Mouse (Mus musculus): Measurements from ENCODE around the gene Eif2b3. TPM values are rescaled to one million over a fixed set of nuclear protein-coding genes. Genes with fewer than 3 reads are reported as not detected.

Eif2b3 gene
- polyA plus RNA-seq, 1 experiment from 2014 or later: 25.5 TPM

DNA sequence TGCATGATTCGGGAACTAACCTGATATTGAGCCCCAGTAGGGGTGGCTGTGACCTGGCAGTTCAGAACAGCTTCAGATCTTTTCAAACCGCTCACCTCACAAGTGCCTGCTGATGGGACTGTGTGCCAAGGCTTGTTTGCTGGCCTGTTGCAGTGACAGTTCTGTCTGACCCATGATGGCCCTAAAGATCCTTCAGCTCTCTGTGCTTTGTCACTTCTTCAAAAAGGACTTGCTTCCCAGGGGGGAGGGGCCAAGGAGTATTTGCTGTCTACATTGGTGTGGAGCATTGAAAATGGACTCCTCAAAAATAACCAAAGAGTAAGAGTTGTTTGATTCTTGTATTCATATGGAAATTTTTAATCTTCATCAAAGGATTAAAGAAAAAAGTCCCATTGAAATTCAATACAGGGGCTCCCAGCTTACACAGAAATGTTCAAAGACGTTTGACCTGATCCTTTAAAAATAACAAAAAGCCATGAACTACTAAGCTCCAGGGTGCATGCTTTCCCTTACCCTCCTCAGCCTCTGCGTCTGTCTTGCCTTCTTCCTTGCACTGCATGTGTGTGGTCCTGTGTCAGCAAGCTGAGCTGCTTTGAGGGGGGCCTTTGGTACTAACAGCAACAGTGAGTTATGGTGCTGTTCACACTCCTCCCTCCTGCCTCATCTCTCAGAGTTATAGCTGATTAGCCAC, 43.6 kb downstream of the Eif2b3 start:
- no peaks in the 10 kb centered on the region for H3K4me1 ChIP-seq
- H3K36me3 ChIP-seq: peaks cover 64% of the 10 kb centered on the region
- no peak for ATAC-seq (ENCODE audit: extremely low read depth, insufficient number of reproducible peaks, low FRiP score, low TSS enrichment)
- H3K9me3 ChIP-seq: no peaks in the 10 kb centered on the region
- H3K27me3 ChIP-seq (replicated peaks): no peaks in the 10 kb centered on the region
- WGBS: 77% methylated on average over 4 of the region's 4 CpGs
- no peak overlapping the region for H3K4me3 ChIP-seq
- H3K9ac ChIP-seq: no peak overlapping the region
- no peak overlapping the region for H3K4me2 ChIP-seq
- H3K27ac ChIP-seq (replicated peaks): no peak overlapping the region

- Histone ChIP-seq H3K4me2 (no peak overlapping the region), H3K4me3 (no peak overlapping the region), H3K9me3 (no peaks in the 10 kb centered on the region), H3K9ac (no peak overlapping the region), H3K27me3 (replicated peaks) (no peaks in the 10 kb centered on the region), H3K4me1 (peaks cover 5% of the 10 kb centered on the region; the same call in 1 of the 2 replicates), H3K27ac (replicated peaks) (no peak overlapping the region), H3K36me3 (peaks cover 82% of the 10 kb centered on the region)
- WGBS: 91% methylated on average over 7 of the region's 7 CpGs
- ATAC-seq (ENCODE audit: extremely low read depth, insufficient number of reproducible peaks, low FRiP score, low TSS enrichment): no peak
These were observed 48.8 kb downstream of the Eif2b3 start for GRCm38 (mm10) chr4:117068035-117068434.

DNA sequence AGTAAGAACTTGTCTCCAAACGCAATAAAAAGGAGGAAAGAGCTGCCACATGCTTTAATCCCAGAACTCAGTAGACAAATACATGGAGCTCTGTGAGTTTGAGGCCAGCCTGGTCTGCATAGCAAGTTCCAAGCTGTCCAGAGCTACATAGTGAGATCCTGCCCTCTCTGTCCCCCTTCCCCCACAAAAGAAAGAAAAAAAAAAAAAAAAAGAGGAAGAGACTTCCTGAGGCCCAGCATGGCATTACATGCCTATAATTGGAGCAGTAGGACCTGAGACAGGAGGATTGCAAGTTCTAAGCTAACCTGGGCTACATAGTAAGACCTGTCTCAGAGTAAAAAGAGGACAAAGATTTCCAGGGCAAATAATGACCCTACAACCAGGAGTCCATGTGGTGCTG, 50.4 kb downstream of the Eif2b3 start:
- H3K9ac ChIP-seq: no peak overlapping the region
- no peak overlapping the region for H3K27ac ChIP-seq (replicated peaks)
- no peak for ATAC-seq (ENCODE audit: extremely low read depth, insufficient number of reproducible peaks, low FRiP score, low TSS enrichment)
- no peaks in the 10 kb centered on the region for H3K9me3 ChIP-seq
- 83% methylated on average over 1 of the region's 1 CpGs for WGBS
- H3K4me3 ChIP-seq: no peak overlapping the region
- no peaks in the 10 kb centered on the region for H3K27me3 ChIP-seq (replicated peaks)
- H3K4me2 ChIP-seq: no peak overlapping the region
- peaks cover 88% of the 10 kb centered on the region for H3K36me3 ChIP-seq
- peaks cover 5% of the 10 kb centered on the region; the same call in 1 of the 2 replicates for H3K4me1 ChIP-seq

GRCm38 (mm10) chr4:117070624-117071023, 51.4 kb downstream of the Eif2b3 start:
- H3K27ac ChIP-seq (replicated peaks): peak overlapping the region; percentile 59; the same call in 1 of the 2 replicates
- H3K9ac ChIP-seq: no peak overlapping the region
- ATAC-seq (ENCODE audit: extremely low read depth, insufficient number of reproducible peaks, low FRiP score, low TSS enrichment): no peak
- H3K4me3 ChIP-seq: no peak overlapping the region
- peaks cover 92% of the 10 kb centered on the region for H3K36me3 ChIP-seq
- no peaks in the 10 kb centered on the region for H3K9me3 ChIP-seq
- H3K27me3 ChIP-seq (replicated peaks): no peaks in the 10 kb centered on the region
- WGBS: 57% methylated on average over 4 of the region's 4 CpGs
- no peak overlapping the region for H3K4me2 ChIP-seq
- peaks cover 5% of the 10 kb centered on the region; the same call in 1 of the 2 replicates for H3K4me1 ChIP-seq

DNA sequence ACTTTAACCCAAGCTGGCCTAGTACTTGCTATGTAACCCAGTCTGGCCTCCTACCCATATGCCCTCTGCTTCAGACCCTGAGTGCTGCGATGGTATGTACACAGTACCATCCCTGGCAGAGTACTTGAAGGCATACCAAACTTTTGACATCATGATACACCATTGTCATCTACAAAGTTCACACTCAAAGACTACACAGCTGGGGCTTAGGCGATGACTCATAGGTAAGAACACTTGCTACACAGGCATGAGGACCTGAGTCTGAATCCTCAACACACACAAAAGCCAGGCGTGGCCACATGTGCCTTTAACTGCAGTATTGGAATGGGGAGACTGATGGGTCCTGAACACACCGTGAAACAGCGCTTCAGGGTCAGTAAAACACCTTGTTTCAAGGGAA, 52.0 kb downstream of the Eif2b3 start:
- Histone ChIP-seq H3K4me3 (no peak overlapping the region), H3K36me3 (peaks cover 91% of the 10 kb centered on the region), H3K9ac (no peak overlapping the region), H3K4me1 (peaks cover 5% of the 10 kb centered on the region; the same call in 1 of the 2 replicates), H3K4me2 (no peak overlapping the region), H3K27ac (replicated peaks) (peak overlapping the region; percentile 59; the same call in 1 of the 2 replicates), H3K27me3 (replicated peaks) (no peaks in the 10 kb centered on the region), H3K9me3 (no peaks in the 10 kb centered on the region)
- 83% methylated on average over 5 of the region's 5 CpGs for WGBS
- ATAC-seq (ENCODE audit: extremely low read depth, insufficient number of reproducible peaks, low FRiP score, low TSS enrichment): no peak

DNA sequence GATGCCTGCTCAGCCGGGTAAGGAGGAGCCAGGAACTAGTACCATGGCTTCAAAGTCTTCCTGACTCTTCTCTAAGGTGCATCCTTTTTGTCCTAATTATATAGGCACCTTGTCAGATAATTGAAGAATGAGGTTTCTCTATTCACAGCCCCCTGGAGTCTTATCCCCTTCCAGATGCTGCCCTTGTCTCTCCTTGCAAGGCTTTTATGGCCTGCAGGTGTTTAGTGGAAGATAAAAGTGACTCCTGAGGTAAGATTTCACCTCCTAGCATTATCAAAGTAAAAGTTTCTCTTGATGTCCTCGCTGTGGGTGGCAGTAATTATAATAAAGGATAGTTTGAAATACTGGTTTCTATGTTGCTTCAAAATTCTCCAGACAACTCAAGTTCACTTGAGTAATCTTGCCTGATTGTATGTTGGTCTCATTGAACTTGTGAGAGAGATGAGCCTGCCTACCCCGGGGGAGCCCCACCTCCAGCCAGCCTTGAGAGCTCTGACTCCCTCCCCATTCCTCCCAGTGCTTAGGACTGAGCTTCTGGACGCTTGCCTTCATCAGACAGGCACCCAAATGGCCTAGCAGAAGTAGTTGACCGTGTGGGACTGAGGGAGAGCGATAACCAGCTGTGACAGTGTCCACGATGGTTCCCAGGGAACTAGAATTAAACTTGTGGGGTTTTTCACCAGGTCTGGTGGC, 68.9 kb downstream of the Eif2b3 start:
- Histone ChIP-seq H3K9ac (no peak overlapping the region), H3K27me3 (replicated peaks) (no peaks in the 10 kb centered on the region), H3K4me3 (no peak overlapping the region), H3K4me1 (no peaks in the 10 kb centered on the region; the same call in 1 of the 2 replicates), H3K4me2 (no peak overlapping the region), H3K9me3 (no peaks in the 10 kb centered on the region), H3K36me3 (peaks cover 27% of the 10 kb centered on the region), H3K27ac (replicated peaks) (no peak overlapping the region)
- WGBS: 77% methylated on average over 7 of the region's 7 CpGs
- no peak for ATAC-seq (ENCODE audit: extremely low read depth, insufficient number of reproducible peaks, low FRiP score, low TSS enrichment)

DNA sequence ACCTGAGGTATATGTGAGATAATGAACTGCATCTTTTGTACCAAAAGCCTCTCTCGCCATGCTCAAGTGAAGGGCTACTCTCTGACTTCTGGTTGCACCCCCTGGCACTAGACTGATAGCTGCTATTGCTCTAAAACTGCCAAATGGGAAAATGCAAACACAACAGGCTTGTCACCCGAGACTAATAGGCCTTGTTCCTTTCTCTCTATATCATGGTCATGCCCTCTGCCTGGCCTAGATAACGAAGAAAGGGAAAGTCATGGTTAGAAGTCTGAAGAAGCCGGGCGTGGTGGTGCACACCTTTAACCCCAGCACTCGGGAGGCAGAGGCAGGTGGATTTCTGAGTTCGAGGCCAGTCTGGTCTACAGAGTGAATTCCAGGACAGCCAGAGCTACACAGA, 71.4 kb downstream of the Eif2b3 start:
- ATAC-seq (ENCODE audit: extremely low read depth, insufficient number of reproducible peaks, low FRiP score, low TSS enrichment): no peak
- H3K4me1 ChIP-seq: peaks cover 3% of the 10 kb centered on the region; the same call in 1 of the 2 replicates

GRCm38 (mm10) chr4:117094626-117095361, 75.6 kb downstream of the Eif2b3 start:
- Histone ChIP-seq H3K27me3 (replicated peaks) (peaks cover 7% of the 10 kb centered on the region; the same call in 1 of the 2 replicates), H3K36me3 (no peaks in the 10 kb centered on the region), H3K4me1 (peaks cover 25% of the 10 kb centered on the region), H3K4me2 (no peak overlapping the region), H3K4me3 (no peak overlapping the region), H3K9ac (no peak overlapping the region), H3K27ac (replicated peaks) (no peak overlapping the region), H3K9me3 (no peaks in the 10 kb centered on the region)
- no peak for ATAC-seq (ENCODE audit: extremely low read depth, insufficient number of reproducible peaks, low FRiP score, low TSS enrichment)
- WGBS: 80% methylated on average over 3 of the region's 3 CpGs

More for the DNA sequence above, 71.4 kb downstream of the Eif2b3 start:
- H3K27me3 ChIP-seq (replicated peaks): no peaks in the 10 kb centered on the region
- H3K4me3 ChIP-seq: no peak overlapping the region
- no peaks in the 10 kb centered on the region for H3K9me3 ChIP-seq
- peaks cover 22% of the 10 kb centered on the region for H3K36me3 ChIP-seq
- H3K9ac ChIP-seq: no peak overlapping the region
- 66% methylated on average over 7 of the region's 7 CpGs for WGBS
- H3K4me2 ChIP-seq: no peak overlapping the region
- no peak overlapping the region for H3K27ac ChIP-seq (replicated peaks)

DNA sequence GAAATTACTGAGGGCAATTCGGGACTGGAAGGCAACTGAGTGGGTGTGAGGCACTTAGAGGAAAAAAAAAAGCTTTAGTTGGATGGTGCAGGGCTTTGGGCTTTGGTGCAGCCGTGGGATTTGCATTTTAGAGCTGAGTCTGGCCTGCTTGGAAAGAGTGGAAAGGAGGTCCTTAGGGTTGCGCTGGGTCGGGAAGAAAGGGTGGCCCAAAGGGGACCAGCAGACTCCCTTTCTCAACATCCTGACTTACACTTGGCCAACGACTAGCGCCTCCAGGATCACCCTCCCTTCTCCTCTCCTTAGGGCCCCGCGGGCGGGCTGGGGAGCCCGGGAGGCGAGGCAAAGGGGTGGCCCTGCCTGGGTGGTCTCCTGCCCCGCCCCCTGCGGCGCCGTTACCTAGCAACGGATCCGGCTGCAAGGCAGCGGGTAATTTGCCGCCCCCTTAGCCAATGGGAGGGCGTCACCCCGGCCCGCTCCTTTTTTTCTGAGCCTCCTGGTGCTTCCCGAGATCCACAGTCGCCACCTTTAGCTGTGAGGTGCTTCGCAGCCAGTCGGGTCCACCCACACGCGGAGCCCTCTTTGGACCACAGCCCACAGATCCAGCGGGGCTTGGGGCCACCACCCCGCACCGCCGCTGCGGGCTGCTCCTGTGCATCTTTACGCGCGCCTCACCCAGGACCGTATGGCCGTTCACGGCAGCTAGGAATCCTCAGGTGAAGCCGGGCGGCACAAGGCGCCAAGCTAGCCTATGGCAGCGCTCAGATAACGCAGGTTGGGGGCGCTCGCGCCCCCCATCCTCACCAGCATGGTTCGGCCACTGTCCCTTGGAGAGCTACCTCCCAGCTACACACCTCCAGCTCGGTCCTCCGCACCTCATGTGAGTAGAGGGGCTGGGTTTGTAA, 76.6 kb downstream of the Eif2b3 start, which contains the start of gene Ptch2:
TSS of gene Ptch2 (plus strand) at position 525 of the 902 bp plus-strand sequence.
- Histone ChIP-seq H3K27me3 (replicated peaks) (peaks cover 7% of the 10 kb centered on the region; the same call in 1 of the 2 replicates), H3K36me3 (no peaks in the 10 kb centered on the region), H3K4me2 (peak within 1 kb of the TSS; percentile 90), H3K4me3 (peak within 1 kb of the TSS; percentile 61), H3K9ac (peak within 1 kb of the TSS; percentile 78), H3K27ac (replicated peaks) (peak within 1 kb of the TSS; percentile 80), H3K4me1 (peaks cover 25% of the 10 kb centered on the region), H3K9me3 (no peaks in the 10 kb centered on the region)
- ATAC-seq (ENCODE audit: extremely low read depth, insufficient number of reproducible peaks, low FRiP score, low TSS enrichment): 0 out of 2 replicates have a peak, but pooled peaks have one; percentile 31
- 2% methylated on average over 50 of the region's 50 CpGs for WGBS

DNA sequence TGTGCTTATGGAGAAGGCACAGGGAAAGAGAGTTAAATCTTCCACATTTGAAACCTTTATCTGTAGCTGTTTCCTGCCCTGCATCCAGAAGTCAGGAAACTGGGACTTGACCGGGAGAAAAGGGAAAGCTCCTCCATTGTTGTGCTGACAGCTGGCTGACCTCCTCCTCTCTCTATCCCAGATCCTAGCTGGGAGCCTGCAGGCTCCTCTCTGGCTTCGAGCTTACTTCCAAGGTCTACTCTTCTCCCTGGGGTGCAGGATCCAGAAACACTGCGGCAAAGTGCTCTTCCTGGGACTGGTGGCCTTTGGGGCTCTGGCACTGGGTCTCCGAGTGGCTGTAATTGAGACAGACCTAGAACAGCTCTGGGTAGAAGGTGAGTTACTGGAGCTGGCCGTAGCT, 77.5 kb downstream of the Eif2b3 start:
- H3K4me1 ChIP-seq: peaks cover 25% of the 10 kb centered on the region
- WGBS: 18% methylated on average over 5 of the region's 5 CpGs
- peak overlapping the region; percentile 78 for H3K9ac ChIP-seq
- H3K36me3 ChIP-seq: no peaks in the 10 kb centered on the region
- peak overlapping the region; percentile 90 for H3K4me2 ChIP-seq
- no peak for ATAC-seq (ENCODE audit: extremely low read depth, insufficient number of reproducible peaks, low FRiP score, low TSS enrichment)
- no peaks in the 10 kb centered on the region for H3K9me3 ChIP-seq
- peak overlapping the region; percentile 80 for H3K27ac ChIP-seq (replicated peaks)
- H3K27me3 ChIP-seq (replicated peaks): peaks cover 7% of the 10 kb centered on the region; the same call in 1 of the 2 replicates
- peak overlapping the region; percentile 61 for H3K4me3 ChIP-seq
